Mouse (Mus musculus) E14TG2a.4 (cell line): ENCODE data around the gene Pspn.

Experiments used
- CTCF ChIP-seq: conservative IDR thresholded peaks from 2 replicates; pipeline ENCODE4 v1.5.1; 2014; ENCODE audit warnings: low read length
- NANOG ChIP-seq: IDR thresholded peaks from 2 replicates; pipeline ENCODE4 v1.6.1; 2014; ENCODE audit warnings: borderline replicate concordance, low read length, mixed read lengths

GRCm38 (mm10) chr17:56990966-56991365 is 8.9 kb downstream of the Pspn start:
- TF ChIP-seq CTCF (no peak), NANOG (no peak)
